Mouse (Mus musculus): ENCODE data around the gene Catsper3.
A peak's percentile ranks its signal among the peaks of the same experiment; 100 is the strongest.

GRCm38 (mm10) chr13:55757645-55758044 lies 26.7 kb upstream of the Catsper3 start:
- TF ChIP-seq CHD2 (IDR thresholded peaks at IDR 0.05; ENCODE audit: low read depth, low read length) (no peak), MAFK (IDR thresholded peaks at IDR 0.05; ENCODE audit: insufficient read depth, low read depth, low read length) (no peak), ZC3H11A (IDR thresholded peaks at IDR 0.05; ENCODE audit: borderline replicate concordance, low read depth, low read length) (peak; percentile 19; the same call in 1 of the 2 replicates)

Measured in ES-E14 (cell line).